Mouse (Mus musculus): ENCODE measurements around the gene Il12rb1. TPM values are rescaled to one million over a fixed set of nuclear protein-coding genes. Genes with fewer than 3 reads are reported as not detected.

The Il12rb1 gene
- polyA plus RNA-seq, 1 experiment from 2014 or later: 0.08 TPM

GRCm38 (mm10) chr8:70865350-70866000, 57.2 kb downstream of the Il12rb1 start:
- H3K4me3 ChIP-seq: peak overlapping the region; percentile 58
- peak overlapping the region; percentile 99 for H3K27ac ChIP-seq
- peak; percentile 85 for ATAC-seq (ENCODE audit: low FRiP score)
- H3K4me1 ChIP-seq (replicated peaks): peaks cover 73% of the 10 kb centered on the region
- H3K27me3 ChIP-seq: 0 out of 2 replicates have a peak, but pooled peaks cover 7% of the 10 kb centered on the region
- H3K9ac ChIP-seq: peak overlapping the region; percentile 88
- under 1% methylated on average over 45 of the region's 46 CpGs for WGBS
- H3K9me3 ChIP-seq: no peaks in the 10 kb centered on the region
- H3K4me2 ChIP-seq: peak overlapping the region; percentile 96
- H3K36me3 ChIP-seq: peaks cover 10% of the 10 kb centered on the region; the same call in 1 of the 2 replicates

- Histone ChIP-seq H3K36me3 (peaks cover 10% of the 10 kb centered on the region; the same call in 1 of the 2 replicates), H3K9ac (peak overlapping the region; percentile 68), H3K27me3 (0 out of 2 replicates have a peak, but pooled peaks cover 7% of the 10 kb centered on the region), H3K4me1 (replicated peaks) (peaks cover 73% of the 10 kb centered on the region), H3K4me2 (peak overlapping the region; percentile 96), H3K4me3 (peak overlapping the region; percentile 58), H3K9me3 (no peaks in the 10 kb centered on the region), H3K27ac (peak overlapping the region; percentile 99)
- peak; percentile 4; the same call in 1 of the 2 replicates for ATAC-seq (ENCODE audit: low FRiP score)
- 7% methylated on average over 12 of the region's 12 CpGs for WGBS
These were observed 57.8 kb downstream of the Il12rb1 start for GRCm38 (mm10) chr8:70866001-70866520.

GRCm38 (mm10) chr8:70866566-70866965, 58.3 kb downstream of the Il12rb1 start:
- H3K36me3 ChIP-seq: peaks cover 10% of the 10 kb centered on the region; the same call in 1 of the 2 replicates
- ATAC-seq (ENCODE audit: low FRiP score): no peak
- H3K9me3 ChIP-seq: no peaks in the 10 kb centered on the region
- H3K9ac ChIP-seq: peak overlapping the region; percentile 68; the same call in 1 of the 2 replicates
- H3K4me2 ChIP-seq: peak overlapping the region; percentile 96
- peak overlapping the region; percentile 99 for H3K27ac ChIP-seq
- H3K4me1 ChIP-seq (replicated peaks): peaks cover 71% of the 10 kb centered on the region
- 90% methylated on average over 7 of the region's 7 CpGs for WGBS
- no peak overlapping the region for H3K4me3 ChIP-seq
- 0 out of 2 replicates have a peak, but pooled peaks cover 7% of the 10 kb centered on the region for H3K27me3 ChIP-seq

GRCm38 (mm10) chr8:70868559-70869198, 60.4 kb downstream of the Il12rb1 start:
- peak overlapping the region; percentile 18; the same call in 1 of the 2 replicates for H3K4me3 ChIP-seq
- no peak for ATAC-seq (ENCODE audit: low FRiP score)
- 0 out of 2 replicates have a peak, but pooled peaks cover 2% of the 10 kb centered on the region for H3K27me3 ChIP-seq
- peaks cover 10% of the 10 kb centered on the region; the same call in 1 of the 2 replicates for H3K36me3 ChIP-seq
- peak overlapping the region; percentile 42 for H3K4me2 ChIP-seq
- H3K4me1 ChIP-seq (replicated peaks): peaks cover 62% of the 10 kb centered on the region
- WGBS: 17% methylated on average over 40 of the region's 40 CpGs
- H3K27ac ChIP-seq: peak overlapping the region; percentile 88
- H3K9ac ChIP-seq: peak overlapping the region; percentile 67
- no peaks in the 10 kb centered on the region for H3K9me3 ChIP-seq

- H3K4me3 ChIP-seq: 0 out of 2 replicates have a peak overlapping the region, but pooled peaks have one; percentile 18
- ATAC-seq (ENCODE audit: low FRiP score): no peak
These were observed 60.9 kb downstream of the Il12rb1 start for GRCm38 (mm10) chr8:70869199-70869571.

GRCm38 (mm10) chr8:70869601-70870041, 61.4 kb downstream of the Il12rb1 start:
- H3K4me1 ChIP-seq (replicated peaks): peaks cover 53% of the 10 kb centered on the region
- peaks cover 10% of the 10 kb centered on the region; the same call in 1 of the 2 replicates for H3K36me3 ChIP-seq
- peak overlapping the region; percentile 88 for H3K27ac ChIP-seq
- 0 out of 2 replicates have a peak, but pooled peaks cover 2% of the 10 kb centered on the region for H3K27me3 ChIP-seq
- peak overlapping the region; percentile 67; the same call in 1 of the 2 replicates for H3K9ac ChIP-seq
- peak overlapping the region; percentile 42; the same call in 1 of the 2 replicates for H3K4me2 ChIP-seq
- no peak overlapping the region for H3K4me3 ChIP-seq
- WGBS: 52% methylated on average over 16 of the region's 16 CpGs
- ATAC-seq (ENCODE audit: low FRiP score): no peak
- no peaks in the 10 kb centered on the region for H3K9me3 ChIP-seq

More at GRCm38 (mm10) chr8:70869199-70869571, 60.9 kb downstream of the Il12rb1 start:
- WGBS: 33% methylated on average over 5 of the region's 5 CpGs
- Histone ChIP-seq H3K27ac (peak overlapping the region; percentile 88), H3K4me1 (replicated peaks) (peaks cover 57% of the 10 kb centered on the region), H3K36me3 (peaks cover 10% of the 10 kb centered on the region; the same call in 1 of the 2 replicates), H3K9ac (peak overlapping the region; percentile 67), H3K27me3 (0 out of 2 replicates have a peak, but pooled peaks cover 2% of the 10 kb centered on the region), H3K9me3 (no peaks in the 10 kb centered on the region), H3K4me2 (peak overlapping the region; percentile 42)

Small RNA genes lying within 50 kb of the gene (microRNA-seq; reads per million reads assigned to microRNA genes)
- not detected for gene Mir7240

Other genes starting within 250 kb of the Il12rb1 start
- 121 and 125 TPM in 2 replicates for gene Isyna1, start 214.1 kb upstream of the Il12rb1 start, polyA plus RNA-seq (2015; fragmentation: Nextera tagmentation; extraction: Ambion mirVana)
- gene Ssbp4, start 199.6 kb upstream of the Il12rb1 start, polyA plus RNA-seq (2015; fragmentation: Nextera tagmentation; extraction: Ambion mirVana): 122 and 132 TPM in 2 replicates
- 1.5 and 1.9 TPM in 2 replicates for gene Lrrc25, start 192.3 kb upstream of the Il12rb1 start, polyA plus RNA-seq (2015; fragmentation: Nextera tagmentation; extraction: Ambion mirVana)
- gene Gdf15, start 176.0 kb upstream of the Il12rb1 start, polyA plus RNA-seq (2015; fragmentation: Nextera tagmentation; extraction: Ambion mirVana): 0.12 and 0.14 TPM in 2 replicates
- 103 and 105 TPM in 2 replicates for gene Pgpep1, start 148.1 kb upstream of the Il12rb1 start, polyA plus RNA-seq (2015; fragmentation: Nextera tagmentation; extraction: Ambion mirVana)
- 191 and 193 TPM in 2 replicates for gene Lsm4, start 135.2 kb upstream of the Il12rb1 start, polyA plus RNA-seq (2015; fragmentation: Nextera tagmentation; extraction: Ambion mirVana)
- gene Jund, start 109.5 kb upstream of the Il12rb1 start, polyA plus RNA-seq (2015; fragmentation: Nextera tagmentation; extraction: Ambion mirVana): 79.2 and 94.3 TPM in 2 replicates
- 0.04 and 0.09 TPM in 2 replicates for gene Iqcn, start 105.0 kb upstream of the Il12rb1 start, polyA plus RNA-seq (2015; fragmentation: Nextera tagmentation; extraction: Ambion mirVana)
- not detected in 2 replicates for gene Gm3336, start 89.9 kb upstream of the Il12rb1 start, polyA plus RNA-seq (2015; fragmentation: Nextera tagmentation; extraction: Ambion mirVana)
- gene Pde4c, start 84.7 kb upstream of the Il12rb1 start, polyA plus RNA-seq (2015; fragmentation: Nextera tagmentation; extraction: Ambion mirVana): 0.14 and 0.23 TPM in 2 replicates
- gene Rab3a, start 53.8 kb upstream of the Il12rb1 start, polyA plus RNA-seq (2015; fragmentation: Nextera tagmentation; extraction: Ambion mirVana): 352 and 355 TPM in 2 replicates
- 40.8 and 44.5 TPM in 2 replicates for gene Mpv17l2, start 47.5 kb upstream of the Il12rb1 start, polyA plus RNA-seq (2015; fragmentation: Nextera tagmentation; extraction: Ambion mirVana)
- 90.0 and 94.1 TPM in 2 replicates for gene Pik3r2, start 31.7 kb upstream of the Il12rb1 start, polyA plus RNA-seq (2015; fragmentation: Nextera tagmentation; extraction: Ambion mirVana)
- gene Mast3, start 3.4 kb upstream of the Il12rb1 start, polyA plus RNA-seq (2015; fragmentation: Nextera tagmentation; extraction: Ambion mirVana): 16.4 and 17.4 TPM in 2 replicates
- gene Arrdc2, start 31.3 kb downstream of the Il12rb1 start, polyA plus RNA-seq (2015; fragmentation: Nextera tagmentation; extraction: Ambion mirVana): 7.6 and 8.1 TPM in 2 replicates
- 13.3 and 17.7 TPM in 2 replicates for gene Kcnn1, start 54.8 kb downstream of the Il12rb1 start, polyA plus RNA-seq (2015; fragmentation: Nextera tagmentation; extraction: Ambion mirVana)
- gene Ccdc124, start 65.5 kb downstream of the Il12rb1 start, polyA plus RNA-seq (2015; fragmentation: Nextera tagmentation; extraction: Ambion mirVana): 157 and 162 TPM in 2 replicates
- 0.61 and 0.95 TPM in 2 replicates for gene Slc5a5, start 84.3 kb downstream of the Il12rb1 start, polyA plus RNA-seq (2015; fragmentation: Nextera tagmentation; extraction: Ambion mirVana)
- gene Rpl18a, start 89.0 kb downstream of the Il12rb1 start, polyA plus RNA-seq (2015; fragmentation: Nextera tagmentation; extraction: Ambion mirVana): 2,665 and 2,711 TPM in 2 replicates
- 55.6 and 61.9 TPM in 2 replicates for gene Map1s, start 97.5 kb downstream of the Il12rb1 start, polyA plus RNA-seq (2015; fragmentation: Nextera tagmentation; extraction: Ambion mirVana)

All from hindbrain, embryonic 13.5 days (tissue).